Mouse (Mus musculus) forelimb bud, embryonic 11.5 days (tissue): ENCODE measurements around the gene Lrrc32.

Experiments used
- DNase-seq: peaks from one replicate; pipeline ENCODE4 v3.0.0-alpha.2; 2012; ENCODE audit warnings: low read depth, low spot score

Gene Lrrc32

GRCm38 (mm10) chr7:98488398-98489130 lies 519 bp upstream of the Lrrc32 start:
- no peak for DNase-seq

GRCm38 (mm10) chr7:98489623-98490084 lies 571 bp downstream of the Lrrc32 start:
- peak; percentile 78 for DNase-seq

GRCm38 (mm10) chr7:98490328-98490727 lies 1.2 kb downstream of the Lrrc32 start:
- DNase-seq = no peak

- no peak for DNase-seq
Measured at GRCm38 (mm10) chr7:98490911-98491310, 1.8 kb downstream of the Lrrc32 start.

GRCm38 (mm10) chr7:98491451-98492200 lies 2.5 kb downstream of the Lrrc32 start:
- DNase-seq = no peak

GRCm38 (mm10) chr7:98492331-98492730 lies 3.2 kb downstream of the Lrrc32 start:
- DNase-seq = no peak

- DNase-seq = no peak
Measured at GRCm38 (mm10) chr7:98493307-98493706, 4.2 kb downstream of the Lrrc32 start.

GRCm38 (mm10) chr7:98493901-98494480 lies 4.9 kb downstream of the Lrrc32 start:
- no peak for DNase-seq

GRCm38 (mm10) chr7:98495591-98495990 lies 6.5 kb downstream of the Lrrc32 start:
- no peak for DNase-seq

GRCm38 (mm10) chr7:98497451-98497850 lies 8.4 kb downstream of the Lrrc32 start:
- DNase-seq = no peak

GRCm38 (mm10) chr7:98498101-98498500 lies 9.0 kb downstream of the Lrrc32 start:
- DNase-seq = no peak

- DNase-seq = no peak
Measured at GRCm38 (mm10) chr7:98498656-98499560, 9.8 kb downstream of the Lrrc32 start.

- peak; percentile 69 for DNase-seq
Measured at GRCm38 (mm10) chr7:98499561-98500292, 10.6 kb downstream of the Lrrc32 start.

GRCm38 (mm10) chr7:98500470-98500869 lies 11.4 kb downstream of the Lrrc32 start:
- DNase-seq = no peak

GRCm38 (mm10) chr7:98501078-98501477 lies 12.0 kb downstream of the Lrrc32 start:
- DNase-seq = no peak

- DNase-seq = no peak
Measured at GRCm38 (mm10) chr7:98502921-98503320, 13.8 kb downstream of the Lrrc32 start.

GRCm38 (mm10) chr7:98503951-98504647 lies 15.0 kb downstream of the Lrrc32 start:
- no peak for DNase-seq

GRCm38 (mm10) chr7:98504726-98505314 lies 15.7 kb downstream of the Lrrc32 start:
- no peak for DNase-seq

- no peak for DNase-seq
Measured at GRCm38 (mm10) chr7:98505664-98506063, 16.6 kb downstream of the Lrrc32 start.
